Mouse (Mus musculus) lung, postnatal 0 days (tissue): ENCODE measurements around the gene Jade1.

ENCODE experiments used
- CTCF ChIP-seq: IDR thresholded peaks from 2 replicates; pipeline ENCODE4 v1.5.1; 2016; ENCODE audit warnings: antibody characterized with exemption, mild to moderate bottlenecking
- EP300 ChIP-seq: IDR thresholded peaks from 2 replicates; pipeline ENCODE4 v1.6.1; 2016; ENCODE audit warnings: antibody characterized with exemption, mild to moderate bottlenecking, control low read depth

DNA sequence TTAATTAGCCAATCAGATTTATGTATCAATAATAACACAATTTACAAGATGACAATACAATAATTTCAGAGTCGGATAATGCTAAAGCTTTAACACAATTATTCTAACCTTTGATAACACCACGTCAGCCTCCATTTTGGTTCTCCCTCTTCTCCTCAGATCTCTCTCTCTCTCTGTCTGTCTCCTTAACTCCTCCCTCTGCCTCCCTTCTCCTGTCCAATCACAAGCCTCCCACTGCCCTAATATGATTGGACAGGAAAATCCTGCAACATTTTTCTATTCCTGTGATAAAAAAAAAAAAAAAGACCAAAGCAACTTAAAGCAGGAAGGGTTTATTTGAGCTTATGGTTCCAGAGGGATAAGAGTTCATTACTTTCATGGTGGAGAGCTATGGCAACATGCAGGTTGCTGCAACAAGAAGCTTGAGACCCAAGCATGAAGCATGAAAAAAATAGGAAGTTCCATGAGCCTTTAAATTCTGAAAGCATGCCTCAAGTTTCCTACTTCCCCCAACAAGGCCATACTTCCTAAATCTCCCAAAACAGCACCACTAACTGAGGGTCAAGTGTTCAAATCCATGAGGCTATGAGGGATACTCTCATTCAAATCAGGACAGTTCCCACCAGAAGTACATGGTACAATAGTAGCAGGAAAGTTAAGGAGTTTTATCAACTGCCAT, 27.1 kb upstream of the Jade1 start:
- no peak for TF ChIP-seq CTCF
- no peak for TF ChIP-seq EP300
